Comparison of ENCODE assay signal across 9 mouse cellular contexts in the genomic region with DNA sequence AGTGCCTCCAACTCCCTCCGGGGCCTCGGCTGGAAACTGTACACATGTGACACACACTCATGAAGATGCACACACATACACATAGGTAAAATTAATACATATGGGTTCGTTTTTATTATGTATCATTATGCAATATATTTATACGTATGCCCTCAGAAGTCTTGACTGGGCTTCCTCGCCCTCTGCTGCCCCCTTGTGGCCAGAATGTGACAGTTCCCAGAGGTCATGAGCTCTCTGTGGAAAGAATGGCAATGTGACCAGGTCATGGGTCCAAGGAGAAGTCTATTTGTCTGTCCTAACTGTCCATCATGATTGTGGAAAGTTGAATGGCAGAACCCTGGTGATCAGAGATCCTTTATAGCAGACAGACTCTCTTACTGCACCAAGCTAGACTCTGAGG. TPM values are rescaled to one million over a fixed set of nuclear protein-coding genes. Genes with fewer than 3 reads are reported as not detected.
A peak's percentile ranks its signal among the peaks of the same experiment; 100 is the strongest.
DNase-seq lines count a peak whose midpoint lies in the region; ATAC-seq and TF ChIP-seq lines count a peak whose summit lies in the region.
"Had no signal": no experiment of that assay in that cellular context is flagged by ENCODE, and none has a peak within 500 bp of the region (broad histone marks: within the 10 kb centered on the region; RNA-seq: fewer than 3 reads in every experiment).

No protein-coding gene starts in this region.

- H3K9ac ChIP-seq in CH12.LX (ENCODE audit: insufficient read depth, low read depth), result no peak overlapping the region
- H3K9ac ChIP-seq in kidney, postnatal 0 days (ENCODE audit: low read depth, low read length), result no peak overlapping the region
- no peak overlapping the region for H3K9ac ChIP-seq in liver, embryonic 14.5 days (replicated peaks)
- H3K9ac ChIP-seq: liver, embryonic 15.5 days had no signal

- H3K27ac ChIP-seq in CH12.LX (ENCODE audit: insufficient read depth, low read depth), result no peak overlapping the region
- no peak overlapping the region for H3K27ac ChIP-seq in kidney, postnatal 0 days
- no peak overlapping the region for H3K27ac ChIP-seq in liver, embryonic 14.5 days
- H3K27ac ChIP-seq: liver, embryonic 15.5 days had no signal

- no peak overlapping the region for H3K4me3 ChIP-seq in CH12.LX (replicated peaks in 1 of 3; ENCODE audit: low read depth in 2 of 3, low read length in 2 of 3, poor library complexity in 1 of 3)
- no peak overlapping the region for H3K4me3 ChIP-seq in kidney, postnatal 0 days (replicated peaks; ENCODE audit: low read depth, low read length)
- no peak overlapping the region for H3K4me3 ChIP-seq in liver, embryonic 14.5 days (ENCODE audit: insufficient read depth in 1 of 2, low read depth in 2 of 2, low read length in 2 of 2)
- H3K4me3 ChIP-seq: liver, embryonic 15.5 days had no signal

- DNase-seq in CH12.LX (ENCODE audit: extremely low read depth), result peak; percentile 74
- DNase-seq in T-cell, adult 2 months (ENCODE audit: low spot score), result peak; percentile 65
- peak; percentile 84 to 90 for DNase-seq in cerebellum, postnatal 14 days
- peak; percentile 46 for DNase-seq in gastrocnemius, postnatal 25 days
- peak; percentile 74 for DNase-seq in kidney, postnatal 0 days (ENCODE audit: low spot score)
- DNase-seq in liver, embryonic 14.5 days (ENCODE audit: low read depth in 3 of 3, low spot score in 3 of 3), result peak; percentile 49 to 55 (median 50)
- DNase-seq in retina, postnatal 7 days (ENCODE audit: low read depth, low spot score), result peak; percentile 65
- DNase-seq in urinary bladder, postnatal 25 days (ENCODE audit: low spot score), result peak; percentile 84

- H3K4me1 ChIP-seq in CH12.LX (ENCODE audit: control insufficient read depth in 1 of 2, insufficient read depth in 2 of 2), result no peaks in the 10 kb centered on the region
- no peaks in the 10 kb centered on the region for H3K4me1 ChIP-seq in kidney, postnatal 0 days (replicated peaks; ENCODE audit: insufficient read depth, low read length)
- peaks cover 0 to 2% of the 10 kb centered on the region in 2 experiments; a peak in 2 of 4 replicates for H3K4me1 ChIP-seq in liver, embryonic 14.5 days (replicated peaks; ENCODE audit: control insufficient read depth in 2 of 2, insufficient read depth in 2 of 2, low read length in 1 of 2)

- peaks cover 0 to 36% of the 10 kb centered on the region in 2 experiments for H3K36me3 ChIP-seq in CH12.LX (replicated peaks in 1 of 2; ENCODE audit: control insufficient read depth in 1 of 2, insufficient read depth in 1 of 2, low read length in 1 of 2)
- no peaks in the 10 kb centered on the region for H3K36me3 ChIP-seq in kidney, postnatal 0 days (ENCODE audit: insufficient read depth, low read length)
- H3K36me3 ChIP-seq in liver, embryonic 14.5 days (replicated peaks; ENCODE audit: control insufficient read depth, insufficient read depth, low read depth), result no peaks in the 10 kb centered on the region
- H3K36me3 ChIP-seq: liver, embryonic 15.5 days had no signal

- WGBS in kidney, postnatal 0 days, result 29% methylated on average over 5 of the region's 5 CpGs
- WGBS in liver, embryonic 14.5 days (ENCODE audit: insufficient replicate concordance), result 16% methylated on average over 5 of the region's 5 CpGs

- TF ChIP-seq CTCF in CH12.LX (conservative IDR thresholded peaks at IDR 0.05 in 1 of 2, IDR thresholded peaks at IDR 0.05 in 1 of 2; ENCODE audit: low read depth in 2 of 2, low read length in 2 of 2), result peak; percentile 87 to 92
- peak; percentile 95 for TF ChIP-seq CTCF in kidney, postnatal 0 days (IDR thresholded peaks at IDR 0.05; ENCODE audit: low read depth)
- TF ChIP-seq CTCF in liver, embryonic 14.5 days (IDR thresholded peaks at IDR 0.05; ENCODE audit: low read depth), result peak; percentile 95

- no peaks in the 10 kb centered on the region for H3K9me3 ChIP-seq in CH12.LX (replicated peaks; ENCODE audit: low read length)
- H3K9me3 ChIP-seq in kidney, postnatal 0 days (replicated peaks; ENCODE audit: low read length), result no peaks in the 10 kb centered on the region
- no peaks in the 10 kb centered on the region for H3K9me3 ChIP-seq in liver, embryonic 14.5 days (ENCODE audit: control insufficient read depth, low read length)
- H3K9me3 ChIP-seq: liver, embryonic 15.5 days had no signal

- dilution Hi-C loops in CH12.LX (cut with MboI; ENCODE audit: extremely low pct_ligation_motif_present, extremely low pct_unique_long_range_greater_than_20kb, low sequenced_read_pairs), result no loop called here

- H3K79me2 ChIP-seq in CH12.LX (replicated peaks; ENCODE audit: control insufficient read depth, extremely low read depth, insufficient read depth, poor library complexity, severe bottlenecking), result no peaks in the 10 kb centered on the region

- TF ChIP-seq EP300 in CH12.LX (IDR thresholded peaks at IDR 0.05; ENCODE audit: low read length), result no peak
- TF ChIP-seq EP300 in liver, embryonic 14.5 days (IDR thresholded peaks at IDR 0.05; ENCODE audit: low read depth), result no peak

- TF ChIP-seq POLR2A in CH12.LX (IDR thresholded peaks at IDR 0.05; ENCODE audit: low read depth, low read length), result no peak

- H3K4me2 ChIP-seq in CH12.LX (ENCODE audit: insufficient read depth, low read depth, poor library complexity, severe bottlenecking), result no peak overlapping the region
- H3K4me2 ChIP-seq in kidney, postnatal 0 days (ENCODE audit: low read length), result no peak overlapping the region
- no peak overlapping the region for H3K4me2 ChIP-seq in liver, embryonic 14.5 days (ENCODE audit: low read depth)
- H3K4me2 ChIP-seq: liver, embryonic 15.5 days had no signal

- TF ChIP-seq RAD21 in CH12.LX (IDR thresholded peaks at IDR 0.05; ENCODE audit: low read depth, low read length), result peak; percentile 76

- no peak; the same call in 1 of the 2 replicates for ATAC-seq in kidney, postnatal 0 days (replicated peaks; ENCODE audit: low FRiP score, low read depth)
- ATAC-seq in liver, embryonic 14.5 days (ENCODE audit: insufficient read depth), result no peak

- in situ Hi-C loops in CH12.LX (cut with MboI; ENCODE audit: low pct_ligation_motif_present, low pct_unique_long_range_greater_than_20kb, low sequenced_read_pairs), result loop anchor here (10.0 kb wide), 2 partner anchors 111 to 311 kb away; no protein-coding TSS in a partner anchor

- no peaks in the 10 kb centered on the region for H3K27me3 ChIP-seq in CH12.LX (replicated peaks)
- H3K27me3 ChIP-seq in kidney, postnatal 0 days (ENCODE audit: insufficient read depth, low read length), result no peaks in the 10 kb centered on the region
- no peaks in the 10 kb centered on the region for H3K27me3 ChIP-seq in liver, embryonic 14.5 days (ENCODE audit: control insufficient read depth, insufficient read depth, low read length)

TF ChIP-seq in CH12.LX, 34 proteins besides CTCF, POLR2A, EP300 and RAD21 (continues in another document):
- TF ChIP-seq HCFC1 (IDR thresholded peaks at IDR 0.05; ENCODE audit: low read depth, low read length) (no peak), NRF1 (IDR thresholded peaks at IDR 0.05; ENCODE audit: low read depth, low read length) (no peak), MAZ (IDR thresholded peaks at IDR 0.05; ENCODE audit: low read depth, low read length) (no peak), ZC3H11A (IDR thresholded peaks at IDR 0.05; ENCODE audit: low read depth, low read length) (0 out of 2 replicates have a peak, but pooled peaks have one; percentile 59), SMC3 (IDR thresholded peaks at IDR 0.05; ENCODE audit: low read depth, low read length) (peak; percentile 85), IRF4 (IDR thresholded peaks at IDR 0.05; ENCODE audit: low read depth, low read length) (no peak), TBP (conservative IDR thresholded peaks at IDR 0.05; ENCODE audit: low read depth, low read length) (no peak)

RNA-seq across cellular contexts. Expression of gene Notch4, which starts 8.6 kb away (rescaled TPM):
- total RNA-seq in CH12.LX (2012; rRNA removed) (0.25 and 0.29 TPM in 2 replicates), CH12.LX (2014; rRNA removed) (not detected in 2 replicates)
- 0.55 TPM in 1 of 2 replicates, not detected in the other for polyA plus RNA-seq in CH12.LX (2012; ENCODE audit: insufficient read length, low read depth)
- 10 to 100 TPM; 11.3 to 12.4 TPM for total RNA-seq in gastrocnemius, postnatal 25 days (2021)
- polyA plus RNA-seq in kidney, postnatal 0 days (2015; fragmentation: Nextera tagmentation; extraction: Ambion mirVana), result 6.8 and 10.6 TPM in 2 replicates
- polyA plus RNA-seq in liver, embryonic 14.5 days (2012; rRNA removed), result 0.99 and 1.6 TPM in 2 replicates
- 0.58 and 0.67 TPM in 2 replicates for polyA plus RNA-seq in liver, embryonic 14.5 days (2014; fragmentation: Nextera tagmentation; extraction: Ambion mirVana)

RNA-seq across cellular contexts. Expression of gene Gpsm3, which starts 34.1 kb away (rescaled TPM):
- total RNA-seq in CH12.LX (2012; rRNA removed) (14.9 and 18.2 TPM in 2 replicates), CH12.LX (2014; rRNA removed) (8.5 and 13.0 TPM in 2 replicates)
- 38.7 and 52.6 TPM in 2 replicates for polyA plus RNA-seq in CH12.LX (2012; ENCODE audit: insufficient read length, low read depth)
- 1 to 10 TPM; 2.3 to 2.6 TPM for total RNA-seq in gastrocnemius, postnatal 25 days (2021)
- polyA plus RNA-seq in kidney, postnatal 0 days (2015; fragmentation: Nextera tagmentation; extraction: Ambion mirVana), result 28.5 and 29.5 TPM in 2 replicates
- 2.9 and 4.2 TPM in 2 replicates for polyA plus RNA-seq in liver, embryonic 14.5 days (2012; rRNA removed)
- polyA plus RNA-seq in liver, embryonic 14.5 days (2014; fragmentation: Nextera tagmentation; extraction: Ambion mirVana), result 8.1 and 9.8 TPM in 2 replicates

RNA-seq across cellular contexts. Expression of gene Pbx2, which starts 35.6 kb away (rescaled TPM):
- total RNA-seq in CH12.LX (2012; rRNA removed), result 34.8 and 41.0 TPM in 2 replicates
- 30.0 and 31.9 TPM in 2 replicates for total RNA-seq in CH12.LX (2014; rRNA removed)
- 41.7 and 50.5 TPM in 2 replicates for polyA plus RNA-seq in CH12.LX (2012; ENCODE audit: insufficient read length, low read depth)
- 10 to 100 TPM; 12.1 to 13.6 TPM for total RNA-seq in gastrocnemius, postnatal 25 days (2021)
- polyA plus RNA-seq in kidney, postnatal 0 days (2015; fragmentation: Nextera tagmentation; extraction: Ambion mirVana), result 13.0 and 13.2 TPM in 2 replicates
- 21.1 and 22.7 TPM in 2 replicates for polyA plus RNA-seq in liver, embryonic 14.5 days (2012; rRNA removed)
- 2.7 and 3.3 TPM in 2 replicates for polyA plus RNA-seq in liver, embryonic 14.5 days (2014; fragmentation: Nextera tagmentation; extraction: Ambion mirVana)

RNA-seq across cellular contexts. Expression of gene Btnl6, which starts 38.3 kb away (rescaled TPM):
- total RNA-seq in CH12.LX (2012; rRNA removed), result not detected in 2 replicates
- not detected in 2 replicates for total RNA-seq in CH12.LX (2014; rRNA removed)
- polyA plus RNA-seq in CH12.LX (2012; ENCODE audit: insufficient read length, low read depth), result not detected in 2 replicates
- total RNA-seq in gastrocnemius, postnatal 25 days (2021), result not detected
- not detected in 2 replicates for polyA plus RNA-seq in kidney, postnatal 0 days (2015; fragmentation: Nextera tagmentation; extraction: Ambion mirVana)
- polyA plus RNA-seq in liver, embryonic 14.5 days (2012; rRNA removed), result not detected in 2 replicates
- polyA plus RNA-seq in liver, embryonic 14.5 days (2014; fragmentation: Nextera tagmentation; extraction: Ambion mirVana), result not detected in 2 replicates
- polyA plus RNA-seq: liver, embryonic 15.5 days had no signal

RNA-seq across cellular contexts. Expression of gene Ager, which starts 42.2 kb away (rescaled TPM):
- 0.76 and 0.81 TPM in 2 replicates for total RNA-seq in CH12.LX (2012; rRNA removed)
- total RNA-seq in CH12.LX (2014; rRNA removed), result 0.55 and 0.92 TPM in 2 replicates
- 3.5 and 4.1 TPM in 2 replicates for polyA plus RNA-seq in CH12.LX (2012; ENCODE audit: insufficient read length, low read depth)
- under 1 TPM in 1 of 2 experiments, not detected in 1; 0.24 TPM for total RNA-seq in gastrocnemius, postnatal 25 days (2021)
- polyA plus RNA-seq in kidney, postnatal 0 days (2015; fragmentation: Nextera tagmentation; extraction: Ambion mirVana), result 7.4 and 7.9 TPM in 2 replicates
- polyA plus RNA-seq in liver, embryonic 14.5 days (2012; rRNA removed), result 1.3 TPM in 2 replicates
- 0.41 and 0.53 TPM in 2 replicates for polyA plus RNA-seq in liver, embryonic 14.5 days (2014; fragmentation: Nextera tagmentation; extraction: Ambion mirVana)
